Mouse (Mus musculus) T-cell, adult 2 months (primary cell): ENCODE measurements around the gene Gm17657.
"Not testable (repeated sequence)": the region's sequence is repeated elsewhere in the genome, so short reads cannot be mapped to it uniquely, and the experiment has no call there.

Source experiments
- DNase-seq: peaks from one replicate; pipeline ENCODE4 v3.0.0; 2022; ENCODE audit warnings: low spot score

The Gm17657 gene

GRCm38 (mm10) chr17:29545241-29545640, 4.2 kb downstream of the Gm17657 start:
- no peak for DNase-seq

GRCm38 (mm10) chr17:29544064-29544463, 5.4 kb downstream of the Gm17657 start:
- DNase-seq: no peak

DNA sequence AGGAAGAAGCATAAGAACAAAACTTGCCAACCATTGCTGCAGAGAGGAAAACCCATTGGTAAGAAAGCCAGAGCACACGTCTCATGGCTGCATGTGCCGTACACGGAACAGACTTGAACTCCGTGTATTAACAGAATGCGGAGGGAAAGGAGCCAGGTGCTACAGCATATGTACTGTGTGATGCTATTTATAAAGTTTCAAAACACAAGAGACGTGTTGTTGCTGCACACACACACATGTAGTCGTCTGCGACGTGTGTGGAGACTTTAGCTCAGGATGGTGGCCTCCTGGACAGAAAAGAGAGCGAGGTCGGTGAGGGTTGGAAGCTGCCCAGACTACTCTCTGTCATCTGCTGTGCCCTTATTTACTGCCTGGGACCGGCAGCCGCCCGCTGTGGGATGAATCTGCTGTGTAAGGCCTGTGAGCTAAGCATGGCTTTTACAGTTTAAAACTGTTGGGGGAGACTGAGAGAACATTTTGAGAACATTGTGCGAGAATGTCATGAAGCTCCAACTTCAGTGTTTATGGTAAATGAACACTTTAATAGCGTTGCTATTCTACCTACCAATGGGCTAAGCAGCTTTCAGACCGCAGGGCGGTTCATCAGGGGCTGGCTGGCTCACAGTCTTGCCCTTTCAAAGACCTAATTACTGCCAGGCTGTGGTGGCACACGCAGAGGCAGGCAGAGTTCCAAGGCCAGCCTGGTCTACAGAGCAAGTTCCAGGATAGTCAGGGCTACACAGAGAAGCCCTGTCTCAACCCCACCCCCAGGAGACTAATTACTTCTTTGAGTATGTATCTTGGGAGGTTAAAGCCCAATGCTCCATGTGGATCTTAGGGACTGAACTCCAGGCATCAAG, 6.4 kb downstream of the Gm17657 start:
- no peak for DNase-seq

DNA sequence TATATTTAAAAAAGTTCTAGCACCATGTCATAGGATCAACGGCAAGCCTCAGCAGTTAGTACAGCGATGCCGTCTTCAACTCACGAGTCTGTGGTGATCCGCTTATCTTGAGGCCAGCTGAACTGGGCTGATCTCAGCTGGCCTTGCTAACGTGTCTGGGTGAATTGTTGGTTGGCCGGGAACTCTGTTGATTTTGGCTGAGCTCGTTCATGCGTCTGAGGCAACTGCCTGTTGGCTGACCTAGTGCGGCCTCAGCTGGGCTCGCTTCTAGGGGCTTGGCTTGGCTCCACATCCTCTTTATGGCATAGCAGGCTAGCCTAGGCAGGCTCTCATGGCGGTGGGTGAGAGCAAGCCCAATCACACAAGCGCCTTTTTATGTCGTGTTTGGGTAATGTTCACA, 8.0 kb downstream of the Gm17657 start:
- DNase-seq: no peak

GRCm38 (mm10) chr17:29540426-29540825, 9.0 kb downstream of the Gm17657 start:
- no peak for DNase-seq

DNA sequence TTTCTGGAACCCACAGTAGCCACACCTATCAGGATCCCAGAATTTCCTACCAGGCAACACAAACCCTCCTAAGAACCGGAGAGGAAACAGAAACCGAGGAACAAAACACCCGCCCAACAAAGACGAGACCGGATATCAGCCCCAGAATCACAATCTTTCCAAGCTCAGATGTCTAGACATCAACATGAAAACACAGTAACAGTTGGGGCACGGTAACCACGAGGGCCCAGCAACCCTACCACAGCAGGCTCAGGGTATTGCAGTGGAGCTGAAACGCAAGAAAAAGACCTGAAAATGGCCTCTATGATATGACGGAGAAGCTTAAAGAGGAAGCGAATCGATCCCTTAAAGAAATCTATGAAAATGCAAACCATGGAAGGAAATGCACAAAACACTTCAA, 15.6 kb downstream of the Gm17657 start:
- peak; percentile 73 for DNase-seq

DNA sequence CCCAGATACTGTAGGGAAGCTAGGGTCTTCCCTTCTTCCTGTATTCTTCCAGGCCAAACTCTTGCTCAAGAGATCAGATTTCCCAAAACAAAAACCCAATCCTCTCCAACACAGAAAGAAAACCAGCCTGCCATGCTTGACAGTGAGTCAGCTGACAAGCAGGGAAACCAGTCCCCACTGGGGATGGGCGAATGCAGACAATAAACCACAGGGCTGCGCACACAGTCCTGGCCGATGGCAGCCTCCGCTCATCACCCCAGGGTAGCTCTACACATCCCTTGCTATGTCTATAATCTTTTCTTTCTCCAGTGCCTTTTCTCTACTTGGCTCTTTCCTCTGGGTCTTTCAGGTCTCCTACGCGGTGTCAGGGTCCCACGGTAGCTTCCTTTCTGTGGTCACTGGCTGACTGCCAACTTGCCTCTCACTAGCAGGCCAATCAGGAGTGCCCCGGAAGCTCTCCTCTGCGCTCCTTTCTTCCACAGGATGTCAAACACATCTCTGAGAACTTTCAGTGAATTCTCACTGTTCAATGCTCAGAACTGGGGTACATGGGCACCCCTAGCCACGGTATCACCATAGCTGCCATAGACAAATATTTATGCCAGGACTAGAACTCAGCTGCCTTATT, 17.6 kb downstream of the Gm17657 start:
- peak; percentile 87 for DNase-seq

DNA sequence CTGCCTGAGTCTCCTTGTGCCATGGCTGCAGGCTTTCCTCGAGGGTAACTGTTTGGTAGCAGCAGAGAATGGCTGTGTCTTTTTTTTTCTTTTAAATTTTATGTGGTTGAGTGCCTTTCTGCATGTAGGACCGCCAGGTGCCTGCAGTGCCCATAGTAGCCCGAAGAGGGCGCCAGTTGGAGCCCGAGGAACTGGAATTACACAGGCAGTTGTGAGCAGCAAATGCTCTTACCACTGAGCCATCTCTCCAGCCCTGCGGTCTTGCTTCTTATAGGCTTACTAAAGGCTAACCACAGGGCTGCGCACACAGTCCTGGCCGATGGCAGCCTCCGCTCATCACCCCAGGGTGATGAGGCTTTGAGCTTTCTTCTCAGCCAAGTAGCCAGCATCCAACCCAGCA, 18.2 kb downstream of the Gm17657 start:
- DNase-seq: peak; percentile 49

- DNase-seq: no peak
Observed at GRCm38 (mm10) chr17:29530508-29530907, 18.9 kb downstream of the Gm17657 start.

DNA sequence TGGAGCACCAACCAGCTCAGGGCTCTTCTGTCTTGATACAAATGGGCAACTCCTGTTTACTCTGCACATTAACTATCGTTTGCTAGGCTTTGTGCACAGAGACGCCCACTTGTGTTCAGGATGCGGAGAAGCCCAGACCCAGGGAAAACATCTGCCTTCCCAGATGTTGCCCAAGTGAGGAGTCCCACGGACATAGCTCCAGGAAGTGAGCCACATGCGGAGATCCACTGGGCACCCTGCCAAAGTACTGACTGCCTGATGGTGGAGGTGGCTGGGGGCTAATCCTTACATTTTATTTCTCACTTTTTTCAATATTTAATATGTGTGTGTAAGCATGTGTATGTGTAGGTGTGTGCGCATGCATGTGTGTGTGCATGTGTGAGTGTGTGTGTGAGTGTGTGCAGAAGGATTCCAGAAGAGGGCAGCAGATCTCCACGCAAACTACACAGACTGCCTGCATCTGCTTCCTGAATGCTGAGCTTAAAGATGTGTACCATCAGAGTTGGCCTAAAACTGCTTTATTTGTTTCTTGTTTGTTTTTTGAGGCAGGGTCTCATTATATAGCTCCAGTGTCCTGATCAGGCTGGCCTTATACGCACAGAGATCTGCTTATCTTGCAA, 20.8 kb downstream of the Gm17657 start:
- peak; percentile 15 for DNase-seq

DNA sequence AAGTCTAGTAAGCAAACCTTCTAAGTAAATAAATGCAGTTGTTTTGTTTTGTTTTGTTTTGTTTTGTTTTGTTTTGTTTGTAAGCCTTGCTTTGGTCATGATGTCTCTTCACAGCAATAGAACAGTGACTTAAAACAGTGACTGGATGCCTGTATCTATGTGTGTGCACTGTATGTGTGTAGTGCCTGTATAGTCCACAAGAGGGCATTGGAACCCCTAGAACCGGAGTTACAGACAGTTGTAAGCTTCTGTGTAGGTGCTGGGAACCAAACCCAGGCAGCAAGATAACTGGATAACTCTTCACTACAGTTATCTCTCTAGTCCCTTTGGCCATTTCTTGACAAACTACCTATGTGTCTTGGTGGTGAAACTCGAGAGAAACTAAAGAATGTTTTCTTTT, 23.8 kb downstream of the Gm17657 start:
- no peak for DNase-seq

DNA sequence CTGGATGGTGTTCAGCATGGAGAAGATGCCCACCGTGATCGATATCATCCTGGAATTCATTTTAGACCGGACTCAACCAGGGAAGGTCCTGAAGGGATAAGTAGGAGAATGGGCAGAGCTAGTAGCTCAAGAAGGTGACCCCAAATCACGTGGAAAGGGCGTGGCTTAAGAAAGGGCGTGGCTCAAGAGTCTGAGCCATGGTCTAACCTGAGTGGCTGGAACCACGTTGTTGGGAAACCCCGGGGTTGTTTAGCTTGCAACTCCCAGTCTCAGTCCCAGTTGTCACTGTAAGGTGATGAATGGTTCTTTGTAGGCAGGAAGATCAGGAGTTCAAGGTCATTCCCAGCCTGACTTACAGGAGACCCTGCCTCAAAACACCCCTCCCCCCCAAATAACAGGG, 29.7 kb downstream of the Gm17657 start:
- DNase-seq: no peak

- DNase-seq: not testable (repeated sequence)
Observed at GRCm38 (mm10) chr17:29518665-29519064, 30.8 kb downstream of the Gm17657 start.

- peak; percentile 78 for DNase-seq
Observed at GRCm38 (mm10) chr17:29514435-29514834, 35.0 kb downstream of the Gm17657 start.

DNA sequence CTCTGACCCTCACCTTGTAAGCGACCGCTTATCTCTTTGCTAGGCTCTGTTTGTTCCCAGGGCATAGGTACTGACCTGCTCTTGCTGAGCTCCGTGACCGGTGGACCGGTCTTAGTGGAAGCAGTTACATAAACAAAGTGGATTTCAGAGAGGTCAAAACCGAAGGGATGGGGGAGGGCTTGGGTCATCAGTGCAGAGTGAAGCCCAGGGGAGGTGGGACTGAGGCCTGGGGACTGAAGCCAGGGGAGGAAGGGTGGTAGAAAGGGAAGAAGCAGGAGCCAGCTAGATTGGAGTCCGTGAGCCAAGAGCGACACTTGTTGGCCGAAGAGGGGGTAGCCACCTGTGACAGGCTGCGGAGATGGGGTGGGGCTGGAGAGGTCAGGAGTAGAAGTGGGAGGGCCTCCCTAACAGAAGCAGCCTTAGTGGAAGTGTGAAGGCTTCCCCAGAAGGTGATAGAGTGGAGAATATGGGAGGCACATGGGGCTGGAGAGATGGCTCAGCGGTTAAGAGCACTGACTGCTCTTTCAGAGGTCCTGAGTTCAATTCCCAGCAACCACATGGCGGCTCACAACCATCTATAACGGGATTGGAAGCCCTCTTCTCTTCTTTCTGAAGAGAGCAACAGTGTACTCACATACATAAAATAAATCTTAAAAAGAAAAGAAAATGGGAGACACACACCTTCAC, 36.3 kb downstream of the Gm17657 start:
- peak; percentile 74 for DNase-seq

- no peak for DNase-seq
Observed at GRCm38 (mm10) chr17:29510691-29511090, 38.7 kb downstream of the Gm17657 start.

DNA sequence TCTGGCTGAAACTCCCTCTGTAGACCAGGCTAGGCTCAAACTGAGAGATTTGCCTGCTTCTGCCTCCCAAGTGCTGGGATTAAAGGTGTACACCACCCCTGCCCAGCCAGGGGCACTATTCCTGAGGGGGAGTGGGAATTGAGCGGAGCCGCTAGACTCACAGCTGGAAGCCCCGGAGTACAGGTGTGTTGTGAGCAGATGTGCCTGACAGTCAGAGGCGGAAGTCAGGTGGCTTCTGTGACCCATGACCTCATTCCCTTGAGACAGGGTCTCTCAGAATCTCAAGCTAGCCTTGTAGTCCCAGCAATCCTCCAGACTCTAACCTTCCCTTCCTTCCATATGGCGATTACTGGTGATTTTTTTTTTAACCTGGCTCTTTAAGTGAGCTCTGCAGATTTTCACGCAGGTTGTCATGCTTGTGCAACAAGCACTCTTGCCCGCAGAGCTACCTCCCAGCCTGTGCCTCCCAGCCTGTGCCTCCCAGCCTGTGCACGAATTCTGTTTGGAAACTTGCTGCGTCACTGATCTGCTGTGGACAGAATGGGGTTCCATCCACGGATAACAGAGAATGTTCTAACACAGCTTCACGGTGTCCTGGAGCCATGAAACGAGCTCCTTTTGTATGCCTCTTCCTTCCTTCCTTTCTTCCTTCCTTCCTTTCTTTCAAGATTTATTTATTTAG, 40.4 kb downstream of the Gm17657 start:
- no peak for DNase-seq

- DNase-seq: no peak
Observed at GRCm38 (mm10) chr17:29503700-29504099, 45.7 kb downstream of the Gm17657 start.

DNA sequence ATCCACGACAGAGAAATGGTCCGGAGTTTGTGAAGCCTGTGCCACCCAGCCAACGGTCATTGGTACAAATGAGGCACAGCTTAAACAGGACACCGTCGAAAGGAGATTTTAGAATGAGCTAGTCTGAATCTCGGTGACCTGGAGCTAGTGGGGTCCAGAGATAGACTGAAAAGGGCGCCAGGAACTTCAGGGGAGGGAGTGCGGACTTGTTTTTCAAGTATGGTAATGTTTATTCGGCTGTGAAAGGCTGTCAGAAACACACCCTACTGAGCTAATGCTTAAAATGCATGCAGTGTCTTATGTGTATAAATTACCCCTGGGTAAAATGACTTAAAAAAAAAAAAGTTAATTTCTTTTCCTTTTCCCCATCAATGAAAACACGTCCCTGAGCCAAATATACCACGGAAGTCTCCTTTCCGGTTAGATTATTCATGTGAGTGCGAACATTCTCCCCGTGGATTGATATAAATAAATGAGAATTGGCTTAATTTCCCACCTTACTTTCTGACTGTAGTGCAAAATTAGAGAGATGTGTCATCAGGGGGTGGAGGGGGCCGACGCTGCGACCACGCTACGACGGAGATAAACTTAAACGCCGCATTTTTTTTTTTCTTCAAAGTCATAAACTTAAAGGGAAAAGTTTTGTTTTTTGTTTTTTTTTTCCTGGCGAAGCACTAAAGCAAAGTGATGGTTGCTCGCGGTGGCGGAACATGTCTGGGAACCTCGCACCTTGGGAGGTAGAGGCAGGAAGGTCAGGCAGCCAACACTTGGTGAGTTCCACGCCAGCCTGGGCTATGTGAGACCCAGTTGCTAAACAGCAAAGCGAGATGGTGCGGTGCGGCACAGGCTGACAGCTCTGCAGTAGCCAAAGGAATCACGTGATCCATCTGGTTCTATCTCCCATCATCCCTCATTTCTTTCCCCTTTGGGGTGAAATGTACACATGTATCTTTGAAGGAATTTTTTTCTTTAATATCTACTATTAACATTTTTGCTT, 46.5 kb downstream of the Gm17657 start:
- no peak for DNase-seq

DNA sequence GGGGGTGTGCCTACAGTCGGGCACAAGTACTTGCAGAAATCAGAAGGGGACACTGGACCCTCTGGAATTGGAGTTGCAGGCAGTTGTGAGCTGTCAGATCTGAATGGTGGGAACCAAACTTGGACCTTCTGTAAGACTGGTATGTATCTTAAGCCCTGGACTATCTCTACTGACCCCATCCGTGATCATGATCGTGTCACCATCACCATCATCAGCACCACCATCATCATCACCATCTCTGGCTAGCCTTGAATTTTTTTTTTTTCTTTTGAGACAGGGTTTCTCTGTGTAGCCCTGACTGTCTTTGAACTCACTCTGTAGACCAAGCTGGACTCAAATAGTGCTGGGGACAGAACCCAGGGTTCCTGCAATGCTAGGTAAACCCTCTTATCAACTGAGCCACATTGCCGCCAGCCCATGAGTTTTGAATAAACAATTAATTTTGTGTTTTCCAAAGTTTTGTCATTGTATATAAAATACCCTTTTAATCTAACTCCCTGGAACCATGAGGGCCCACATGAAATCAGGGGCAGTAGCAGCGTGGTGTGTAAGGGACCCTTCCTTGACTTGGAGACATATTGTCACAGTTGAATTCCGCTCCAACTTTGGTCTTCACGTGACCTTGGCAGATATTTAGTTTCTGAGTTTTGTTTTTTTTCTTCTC, 47.3 kb downstream of the Gm17657 start:
- DNase-seq: no peak
